Mouse (Mus musculus): Measurements from ENCODE around the gene Ccdc24.

GRCm38 (mm10) chr4:117845316-117845715 lies 27.0 kb downstream of the Ccdc24 start:
- TF ChIP-seq CTCF (IDR thresholded peaks at IDR 0.05; ENCODE audit: extremely low read depth, insufficient read depth, insufficient read length, insufficient replicate concordance) (no peak), POLR2A (IDR thresholded peaks at IDR 0.05; ENCODE audit: low read depth, low read length) (no peak)

Measured in spleen, adult 2 months (tissue).